Mouse (Mus musculus) CH12.LX (cell line): ENCODE measurements at regions not wholly inside any gene's neighbourhood (a gene's known extent, or its start where the extent isn't known, plus 50 kb on each side); places are given as distances from the start of the nearest gene placed in this dataset.

Experiments
- CTCF ChIP-seq, 2 experiments: IDR thresholded peaks in 1 of 2; conservative IDR thresholded peaks in 1 of 2; 2 replicates each; pipeline ENCODE4 v1.5.1; 2011 to 2012; ENCODE audit warnings: low read depth in 2 of 2, low read length in 2 of 2, improper control_type of control experiment in 1 of 2, inconsistent platforms in 1 of 2, mild to moderate bottlenecking in 1 of 2, moderate library complexity in 1 of 2
- EP300 ChIP-seq: IDR thresholded peaks from 2 replicates; pipeline ENCODE4 v1.6.1; 2011; ENCODE audit warnings: low read length, improper control_type of control experiment
- IRF4 ChIP-seq: IDR thresholded peaks from 2 replicates; pipeline ENCODE4 v1.6.1; 2014; ENCODE audit warnings: low read depth, mild to moderate bottlenecking, inconsistent platforms, low read length, improper control_type of control experiment
- POLR2A ChIP-seq: IDR thresholded peaks from 2 replicates; pipeline ENCODE4 v1.6.1; 2011; ENCODE audit warnings: low read depth, mild to moderate bottlenecking, improper control_type of control experiment, low read length

DNA sequence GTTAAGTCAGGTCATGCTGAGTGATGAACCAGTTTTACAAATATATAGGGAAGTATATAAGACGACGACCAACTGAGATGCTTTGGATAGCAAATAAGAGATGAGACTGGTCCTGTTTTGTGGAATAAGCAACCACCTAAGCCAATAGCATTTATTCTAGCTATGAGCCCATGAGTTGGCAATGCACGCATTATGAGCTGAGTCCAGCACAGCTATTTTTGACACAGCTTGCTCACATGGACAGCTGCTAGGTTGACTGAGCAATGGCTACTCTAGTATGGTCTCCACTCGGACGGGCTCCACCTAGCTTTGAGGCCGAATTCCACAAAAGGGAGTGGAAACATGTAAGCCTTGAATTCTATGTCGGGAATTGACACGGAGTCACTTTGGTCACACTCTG, 146.1 kb upstream of the Dyrk2 start:
- TF ChIP-seq EP300 = no peak
- TF ChIP-seq CTCF (conservative IDR thresholded peaks at IDR 0.05 in 1 of 2, IDR thresholded peaks at IDR 0.05 in 1 of 2; ENCODE audit: low read depth in 2 of 2, low read length in 2 of 2) = no peak
- no peak for TF ChIP-seq POLR2A
- no peak for TF ChIP-seq IRF4
